Mouse (Mus musculus) gastrocnemius, adult 2 months (tissue): ENCODE data around the gene Gm28230. TPM values are rescaled to one million over a fixed set of nuclear protein-coding genes. Genes with fewer than 3 reads are reported as not detected.
A peak's percentile ranks its signal among the peaks of the same experiment; 100 is the strongest.

ENCODE experiments used
- DNase-seq: peaks from one replicate; pipeline ENCODE4 v3.0.0; 2022
- H3K27ac ChIP-seq: fragments of 200-600 bp; 2 replicates; pipeline ENCODE4 v1.8.1; 2022; ENCODE audit warnings: mild to moderate bottlenecking
- H3K4me3 ChIP-seq: fragments of 200-600 bp; 2 replicates; pipeline ENCODE4 v1.8.1; 2022; ENCODE audit warnings: mild to moderate bottlenecking, moderate library complexity
- CTCF ChIP-seq: fragments of 200-600 bp; IDR thresholded peaks from 2 replicates; pipeline ENCODE4 v1.8.1; 2022; ENCODE audit warnings: antibody characterized with exemption, mild to moderate bottlenecking, moderate library complexity
- intact Hi-C: fragments of 180-260 bp; cut with DNase I; formaldehyde crosslinking; loops from one replicate; pipeline ENCODE4 v1.15.1; 2025
- total RNA-seq, 2 experiments: library from RNA; stranded (reverse); gene quantifications; 2 replicates each; pipeline ENCODE4 v1.2.3; 2021

The Gm28230 gene
- total RNA-seq, 2 experiments from 2014 or later, result 0.08 to 0.36 TPM

- peak; percentile 76 for DNase-seq
- TF ChIP-seq CTCF, result peak; percentile 72
- intact Hi-C loops, result no loop called here
- H3K4me3 ChIP-seq, result peak overlapping the region; percentile 33
- H3K27ac ChIP-seq, result no peak overlapping the region
Measured at GRCm38 (mm10) chr2:74686301-74686987, 40.1 kb upstream of the Gm28230 start.

DNA sequence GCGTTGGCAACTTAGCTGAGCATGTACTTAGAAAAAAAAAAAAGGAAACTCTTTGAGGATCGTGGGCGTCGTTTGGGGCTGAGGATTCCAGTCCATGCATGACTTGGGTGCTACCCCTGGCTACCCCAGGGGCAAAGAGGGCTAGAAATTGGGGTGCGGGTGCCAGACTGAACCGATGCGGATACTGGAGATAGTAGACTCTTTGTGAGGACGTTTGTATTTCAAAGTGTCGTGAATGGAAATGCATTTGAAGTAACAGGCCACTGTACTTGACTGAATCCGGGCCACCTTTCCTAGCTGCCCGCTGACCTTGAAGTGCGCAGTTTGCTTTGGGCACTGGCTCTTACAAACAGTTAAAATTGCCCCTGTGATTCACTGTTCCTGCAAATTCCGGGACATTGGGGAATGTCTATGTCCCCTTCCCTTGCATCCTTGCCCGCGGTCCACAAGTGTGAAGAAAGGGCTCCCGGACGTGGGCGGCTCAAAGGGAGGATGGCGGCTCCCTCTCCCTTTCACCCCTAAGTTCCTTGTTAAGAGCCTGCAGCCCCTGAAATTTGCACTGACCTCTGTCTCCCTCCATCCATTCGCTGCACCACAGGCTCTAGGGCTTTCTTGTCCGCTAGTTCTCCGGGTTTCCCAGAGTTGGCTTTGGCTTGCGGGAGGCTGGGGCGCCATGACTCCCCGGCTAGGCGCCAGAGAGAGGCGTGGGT is 39.4 kb upstream of the Gm28230 start:
- no peak for TF ChIP-seq CTCF
- peak overlapping the region; percentile 43 for H3K4me3 ChIP-seq
- DNase-seq, result peak; percentile 24
- no peak overlapping the region for H3K27ac ChIP-seq
- intact Hi-C loops, result no loop called here

DNA sequence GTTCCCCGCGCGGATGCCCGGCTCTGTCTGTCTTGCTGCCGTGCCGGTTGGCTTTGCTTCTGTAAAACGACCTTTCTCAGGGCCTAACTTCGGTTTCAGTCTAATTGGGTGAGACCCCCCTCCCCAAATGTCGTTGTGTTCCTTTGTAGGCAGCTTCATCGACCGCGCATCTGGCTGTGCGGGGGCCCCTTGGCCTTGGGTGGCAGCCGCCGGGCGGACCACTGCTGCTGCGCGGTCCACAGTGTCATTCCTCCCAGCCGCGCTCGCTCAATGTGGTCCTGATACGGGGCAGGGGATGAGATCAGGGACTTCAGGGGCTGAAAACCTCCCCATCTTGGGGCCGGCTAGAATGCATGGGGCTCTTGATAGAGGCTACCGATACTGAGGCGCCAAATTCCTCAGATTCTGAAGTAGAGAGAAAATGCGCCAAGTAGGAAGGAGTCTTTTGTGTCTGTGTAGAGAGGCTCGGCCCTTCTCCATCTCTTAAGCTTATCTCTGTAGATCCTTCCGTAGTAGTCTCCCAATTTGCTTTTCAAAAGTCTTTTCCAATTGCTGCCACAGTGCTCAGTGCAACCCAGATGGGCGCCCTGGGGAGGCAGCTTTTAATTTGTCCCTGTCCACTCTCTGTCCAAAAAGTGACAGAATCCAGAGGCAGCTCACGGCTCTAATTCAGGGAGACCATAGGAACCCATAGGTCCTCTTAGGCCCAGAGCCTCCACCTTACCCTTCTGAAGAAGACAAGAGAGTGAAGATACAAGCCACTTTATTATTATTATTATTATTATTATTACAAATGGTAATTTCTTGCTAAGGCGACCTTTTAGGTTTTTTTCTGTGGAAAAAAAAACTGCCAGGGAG is 38.6 kb upstream of the Gm28230 start:
- intact Hi-C loops, result no loop called here
- peak overlapping the region; percentile 43 for H3K4me3 ChIP-seq
- no peak overlapping the region for H3K27ac ChIP-seq

DNA sequence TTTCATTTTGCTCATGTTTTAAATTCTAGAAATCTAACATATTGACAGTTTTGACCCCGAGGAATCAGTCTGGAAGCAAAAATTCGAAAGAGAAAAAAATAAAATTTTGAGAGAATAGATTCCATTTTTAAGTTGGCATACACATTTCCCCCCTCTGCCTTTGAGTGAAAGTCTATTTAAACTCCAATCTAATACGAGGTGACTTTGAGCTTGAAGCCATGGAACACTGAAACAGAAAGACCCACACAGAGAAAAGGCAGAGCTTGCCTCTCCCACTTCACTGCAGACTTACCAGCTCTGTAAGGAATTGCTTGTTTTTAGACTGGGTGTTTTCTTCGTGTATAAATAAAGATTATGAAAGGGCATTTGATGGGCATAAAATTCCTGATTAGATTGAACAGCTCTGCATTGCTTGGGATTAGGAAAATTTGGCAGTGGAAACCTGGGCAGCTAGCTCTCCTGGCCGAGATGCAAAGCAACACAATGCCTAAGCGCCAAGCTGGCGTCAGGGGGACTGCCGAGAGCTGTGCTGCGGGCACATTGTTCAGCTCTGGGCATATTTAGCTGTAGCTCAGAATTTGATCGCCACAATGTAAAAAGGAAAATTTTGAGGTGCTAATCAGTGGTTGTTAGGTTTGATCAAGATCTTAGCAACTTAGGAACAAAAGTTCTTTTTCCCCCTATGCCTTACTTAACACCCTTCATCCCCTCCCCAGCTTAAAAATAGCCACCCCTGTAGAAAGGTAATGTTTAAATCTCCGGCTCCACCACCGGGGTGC is 37.5 kb upstream of the Gm28230 start:
- Histone ChIP-seq H3K27ac (no peak overlapping the region; the same call in 1 of the 2 replicates), H3K4me3 (no peak overlapping the region)
- intact Hi-C loops, result no loop called here
- DNase-seq, result no peak
- no peak for TF ChIP-seq CTCF

More for the DNA sequence above, 38.6 kb upstream of the Gm28230 start:
- no peak for TF ChIP-seq CTCF
- peak; percentile 24 for DNase-seq

GRCm38 (mm10) chr2:74689574-74690337 is 36.8 kb upstream of the Gm28230 start:
- peak overlapping the region; percentile 41 for H3K27ac ChIP-seq
- intact Hi-C loops, result no loop called here
- peak overlapping the region; percentile 27 for H3K4me3 ChIP-seq
- DNase-seq, result peak; percentile 25
- no peak for TF ChIP-seq CTCF

DNA sequence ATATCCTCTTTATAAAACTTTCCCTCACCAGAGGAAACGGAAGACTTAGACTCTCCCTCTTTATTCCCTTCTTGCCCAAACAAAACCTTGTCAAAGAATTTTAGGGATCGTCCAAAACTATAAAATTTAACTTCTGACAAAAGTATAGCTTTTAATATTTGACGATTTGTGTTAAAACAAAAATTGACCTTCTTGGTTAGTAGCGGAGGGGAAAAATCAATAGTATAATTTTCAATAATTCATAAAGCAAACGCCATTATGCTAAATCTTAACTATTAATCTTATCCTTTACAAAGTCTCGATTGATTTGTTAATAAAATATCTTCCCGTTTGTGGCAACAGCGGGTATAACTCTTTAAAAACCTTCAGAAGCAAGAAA is 36.2 kb upstream of the Gm28230 start:
- Histone ChIP-seq H3K4me3 (peak overlapping the region; percentile 79; the same call in 1 of the 2 replicates), H3K27ac (peak overlapping the region; percentile 41)
- intact Hi-C loops, result no loop called here
- no peak for TF ChIP-seq CTCF
- no peak for DNase-seq

DNA sequence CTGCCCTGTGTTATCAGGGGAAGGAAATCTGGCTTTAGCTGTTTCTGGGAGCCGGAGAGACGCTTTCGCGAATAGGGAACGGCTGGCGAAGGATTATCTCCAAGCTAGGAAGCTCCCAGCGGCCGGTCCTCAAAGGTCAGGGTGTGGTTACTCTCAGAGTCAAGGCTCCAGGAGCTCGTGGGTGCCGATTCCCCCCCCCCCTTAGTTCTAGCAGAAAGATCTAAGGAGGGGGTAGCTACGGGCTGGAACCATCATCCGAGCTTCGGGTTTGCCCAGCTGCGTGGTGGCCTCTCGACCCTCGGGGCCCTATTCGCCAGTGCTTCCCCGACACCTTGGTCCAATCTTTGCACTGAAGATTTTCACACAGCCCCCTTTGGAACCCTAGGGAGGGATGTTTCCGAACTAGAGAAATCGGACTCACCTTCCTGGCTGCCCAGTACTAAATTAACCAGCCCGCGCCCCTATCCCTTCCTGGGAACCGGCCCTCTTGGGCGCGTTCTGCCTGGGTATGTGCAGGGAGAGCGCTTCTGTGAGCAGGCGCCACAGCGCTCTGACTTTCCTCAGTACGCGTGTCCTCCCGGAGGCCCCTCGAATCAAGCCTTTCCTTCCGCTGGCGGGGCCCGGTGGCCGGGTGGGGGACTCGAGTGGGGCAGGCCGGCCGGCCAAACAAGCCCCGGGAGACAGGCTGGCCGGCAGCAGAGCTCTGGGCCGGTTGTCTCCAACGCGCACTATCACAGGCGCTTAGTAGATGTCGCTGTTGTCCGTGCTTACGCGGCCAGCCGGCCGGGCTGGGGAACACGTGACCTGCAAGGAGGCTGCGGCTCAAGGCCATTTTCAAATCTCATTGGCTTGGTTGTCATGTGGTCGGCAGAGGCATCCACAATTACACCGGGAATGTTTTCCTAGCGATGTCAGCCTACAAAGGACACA is 35.2 kb upstream of the Gm28230 start, which contains the start of gene Hoxd10:
Gene Hoxd10 (plus strand): TSS at position 903 of the 930 bp plus-strand sequence.
- peak; percentile 88 for DNase-seq
- Histone ChIP-seq H3K27ac (peak within 1 kb of the TSS; percentile 86), H3K4me3 (peak within 1 kb of the TSS; percentile 79)
- intact Hi-C loops, result no loop called here
- TF ChIP-seq CTCF, result peak; percentile 73

- DNase-seq, result no peak
- H3K4me3 ChIP-seq, result peak overlapping the region; percentile 79
- intact Hi-C loops, result no loop called here
- peak overlapping the region; percentile 86 for H3K27ac ChIP-seq
- TF ChIP-seq CTCF, result no peak
Measured at GRCm38 (mm10) chr2:74691995-74692807, 34.3 kb upstream of the Gm28230 start.

- H3K4me3 ChIP-seq, result peak overlapping the region; percentile 79
- no peak for DNase-seq
- H3K27ac ChIP-seq, result peak overlapping the region; percentile 86
- intact Hi-C loops, result no loop called here
- no peak for TF ChIP-seq CTCF
Measured at GRCm38 (mm10) chr2:74692808-74693431, 33.6 kb upstream of the Gm28230 start.
